Mouse (Mus musculus) granulocyte monocyte progenitor cell, adult 5-6 weeks (primary cell): ENCODE measurements around the gene Ptprd. TPM values are rescaled to one million over a fixed set of nuclear protein-coding genes. Genes with fewer than 3 reads are reported as not detected.

Experiments used
- ATAC-seq: replicated peaks from 2 replicates; pipeline ENCODE4 v1.8.0; 2016; ENCODE audit warnings: mild to moderate bottlenecking, moderate TSS enrichment, inconsistent platforms; ENCODE audit not compliant: poor library complexity, severe bottlenecking
- total RNA-seq, 2 experiments: library from RNA; stranded (forward) in 1 of 2; stranded (reverse) in 1 of 2; fragments of 200-712, 200-1000 nt in 1 of 2; fragments of >200 nt in 1 of 2; fragmentation: Nextera tagmentation in 1 of 2; gene quantifications; 2 replicates each; pipeline ENCODE4 v1.2.3; 2014 to 2017

The Ptprd gene
- total RNA-seq, 2 experiments from 2014 or later: not detected

- no peak for ATAC-seq
These were observed 1850.2 kb downstream of the Ptprd start for GRCm38 (mm10) chr4:76361546-76361945.

DNA sequence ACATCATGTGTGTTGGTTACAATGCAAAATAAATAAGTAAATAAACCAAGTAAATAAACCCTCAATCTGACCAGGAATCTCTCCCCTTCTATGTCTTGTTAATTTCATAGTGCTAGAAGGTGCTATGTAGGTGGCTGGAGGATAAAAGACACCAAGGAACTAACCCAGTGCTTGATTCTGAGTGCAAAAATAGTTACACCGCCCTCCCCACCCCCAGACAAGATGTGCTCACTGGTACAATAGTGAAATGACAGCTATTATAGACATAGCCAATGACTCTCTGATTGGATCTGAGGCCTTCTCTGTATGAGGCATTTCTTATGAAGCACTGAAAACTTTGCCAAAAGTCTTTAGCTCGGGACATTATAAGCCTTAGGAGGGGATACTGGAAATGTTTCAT, 1857.6 kb downstream of the Ptprd start:
- no peak for ATAC-seq

- no peak for ATAC-seq
These were observed 1859.3 kb downstream of the Ptprd start for GRCm38 (mm10) chr4:76352468-76352867.

DNA sequence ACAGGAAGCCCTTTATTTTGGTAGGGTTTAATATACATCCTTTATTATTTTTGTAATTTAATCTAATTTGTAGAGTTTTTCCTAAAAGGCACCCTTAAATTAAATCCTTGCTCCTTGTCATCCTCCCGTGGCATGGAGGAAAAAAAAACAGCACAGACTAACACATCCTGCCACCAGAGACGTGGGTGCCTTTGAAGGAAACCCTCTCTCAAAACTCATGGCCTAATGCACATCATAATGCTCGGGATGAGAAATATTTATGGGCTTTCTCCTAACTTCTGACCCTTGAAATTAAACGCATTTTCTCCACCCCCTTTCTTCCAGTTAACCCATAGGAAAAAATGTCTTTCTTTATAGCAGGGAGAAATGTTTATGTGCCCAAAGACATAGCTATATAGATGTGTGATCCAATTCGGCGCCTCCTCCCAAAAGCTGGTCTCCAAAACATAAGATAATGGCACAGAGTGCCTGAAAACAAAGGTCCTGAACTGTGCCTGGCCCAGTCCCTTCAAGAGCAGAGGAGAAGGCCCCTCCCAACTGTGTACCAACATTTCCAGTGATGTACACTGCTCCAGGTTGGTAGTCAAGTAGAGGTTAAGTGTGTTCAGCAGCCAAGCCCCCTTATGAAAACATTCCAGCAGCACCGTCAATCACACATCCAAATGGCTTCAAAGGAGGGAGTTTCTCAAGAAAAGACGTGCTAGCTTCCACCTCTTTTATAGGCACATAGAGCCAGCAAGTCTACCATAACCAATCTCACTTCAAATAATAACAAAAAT, 1860.4 kb downstream of the Ptprd start:
- no peak for ATAC-seq

GRCm38 (mm10) chr4:76350241-76350962, 1861.4 kb downstream of the Ptprd start:
- no peak for ATAC-seq

DNA sequence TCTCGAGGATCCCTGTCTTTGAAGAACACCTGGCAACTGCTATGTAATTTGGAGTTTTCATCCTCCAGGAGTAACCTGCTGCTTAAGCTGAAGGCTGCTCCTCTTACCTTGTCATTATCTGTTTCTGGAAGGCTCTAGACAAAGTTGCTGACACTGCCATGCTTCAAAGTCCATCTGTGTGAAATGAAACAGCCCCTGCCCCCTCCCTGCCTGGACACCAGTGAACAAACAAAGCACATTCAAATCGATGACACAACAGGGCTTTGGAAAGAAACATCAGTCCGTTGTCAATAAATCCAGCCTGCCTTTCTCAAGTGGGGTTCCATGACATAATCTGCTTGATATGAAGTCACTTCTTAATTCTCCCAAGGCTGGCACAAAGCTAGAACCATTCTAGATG, 1867.7 kb downstream of the Ptprd start:
- no peak for ATAC-seq

DNA sequence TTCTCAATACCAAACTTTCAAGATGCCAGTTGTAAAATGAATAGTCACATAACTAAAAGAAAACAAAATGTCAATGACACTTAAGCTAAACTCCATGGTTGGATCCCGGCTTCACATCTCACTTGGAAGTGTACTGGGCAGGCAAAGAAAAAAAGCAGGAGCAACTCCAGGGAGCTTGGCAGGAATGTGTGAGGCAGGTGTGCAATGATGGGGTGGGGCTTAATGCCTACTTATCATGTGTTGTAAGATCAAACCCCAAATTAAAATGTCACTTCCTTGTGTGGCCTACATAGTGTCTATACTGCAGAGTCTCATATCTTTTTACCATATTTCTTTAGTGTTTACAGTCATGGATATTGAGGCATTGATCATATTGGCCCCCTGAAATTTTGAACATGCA, 1873.8 kb downstream of the Ptprd start:
- ATAC-seq: no peak

GRCm38 (mm10) chr4:76327346-76327745, 1884.4 kb downstream of the Ptprd start:
- ATAC-seq: no peak

GRCm38 (mm10) chr4:76325646-76326045, 1886.1 kb downstream of the Ptprd start:
- no peak for ATAC-seq

- no peak for ATAC-seq
These were observed 1886.8 kb downstream of the Ptprd start for GRCm38 (mm10) chr4:76324928-76325327.

DNA sequence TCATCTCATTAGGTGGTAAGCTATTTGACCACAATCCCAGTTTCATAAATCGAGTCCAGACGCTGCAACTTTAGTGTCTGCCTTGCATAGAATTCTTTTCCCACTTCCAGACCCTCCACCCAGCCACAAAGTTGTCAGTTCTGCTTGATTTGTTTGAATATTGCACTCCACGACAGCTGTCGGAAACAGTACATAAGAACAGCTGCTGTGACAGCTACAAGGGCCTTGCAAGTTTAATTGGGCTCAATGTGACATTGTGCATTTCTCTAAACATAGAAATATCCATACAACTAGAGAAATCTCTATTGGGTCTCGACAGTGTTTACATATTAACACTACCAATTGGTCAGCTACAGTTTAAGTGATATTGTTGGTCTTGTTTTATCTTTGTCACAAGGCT, 1887.3 kb downstream of the Ptprd start:
- ATAC-seq: no peak

DNA sequence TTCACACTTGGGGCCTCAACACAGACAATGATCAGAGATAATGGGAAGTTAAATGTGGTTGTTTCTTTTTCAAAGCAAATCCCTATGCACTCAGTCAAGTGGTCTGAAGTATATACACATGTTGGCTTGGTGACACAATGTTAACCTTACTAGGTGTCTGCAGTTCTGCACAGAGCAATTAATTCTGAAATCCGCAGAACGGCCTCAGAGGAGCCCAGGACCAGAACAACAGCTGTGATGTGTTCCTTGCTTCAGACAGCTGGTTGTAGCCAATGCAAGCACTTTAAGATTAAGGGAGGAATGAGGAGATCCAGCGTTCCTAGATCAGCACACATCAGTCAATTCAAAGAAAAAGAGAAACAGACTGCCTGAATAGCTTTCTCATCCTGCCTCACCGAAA, 1891.9 kb downstream of the Ptprd start:
- no peak for ATAC-seq

- no peak for ATAC-seq
These were observed 1895.8 kb downstream of the Ptprd start for GRCm38 (mm10) chr4:76315977-76316376.

DNA sequence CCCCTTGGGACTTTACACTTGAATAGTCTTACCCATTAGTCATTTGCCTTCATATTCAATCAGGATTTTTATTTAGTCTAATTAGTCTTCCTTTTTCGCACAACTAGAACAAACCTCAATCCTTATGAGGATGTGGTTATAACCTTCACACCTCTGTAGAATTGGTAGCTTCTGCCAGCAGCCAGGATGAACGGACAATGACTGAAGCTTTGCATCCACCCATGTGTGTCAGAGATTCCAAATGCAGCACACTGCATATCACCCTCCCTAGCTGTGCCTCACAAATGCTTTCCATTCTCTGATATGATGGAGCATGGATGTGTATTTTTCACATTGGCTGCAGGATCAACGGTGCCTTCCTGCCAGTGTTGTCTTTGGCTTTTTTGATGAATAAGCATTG, 1898.0 kb downstream of the Ptprd start:
- ATAC-seq: no peak

GRCm38 (mm10) chr4:76312593-76312992, 1899.2 kb downstream of the Ptprd start:
- ATAC-seq: no peak

DNA sequence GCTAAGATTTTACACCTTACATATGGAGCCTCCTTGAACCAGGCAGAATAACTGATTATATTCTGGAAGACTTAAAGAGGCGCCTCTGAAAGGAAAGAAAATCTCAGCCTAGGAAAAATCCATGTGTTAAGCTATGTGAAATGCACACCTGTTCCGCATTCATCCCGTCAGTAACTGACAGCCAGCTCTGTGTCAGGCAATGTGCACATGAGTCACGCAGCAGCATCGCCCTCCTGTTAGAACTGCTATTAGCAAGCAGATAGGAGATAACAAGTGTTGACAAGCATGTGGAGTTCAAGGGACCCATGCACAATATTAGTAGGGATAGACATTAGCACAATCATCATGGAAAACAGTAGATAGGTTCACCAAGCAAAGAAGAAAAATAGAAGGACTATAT, 1905.8 kb downstream of the Ptprd start:
- no peak for ATAC-seq

GRCm38 (mm10) chr4:76297375-76297774, 1914.4 kb downstream of the Ptprd start:
- ATAC-seq: no peak

GRCm38 (mm10) chr4:76292733-76293357, 1918.9 kb downstream of the Ptprd start:
- ATAC-seq: no peak

GRCm38 (mm10) chr4:76290484-76290818, 1921.3 kb downstream of the Ptprd start:
- no peak for ATAC-seq

- no peak for ATAC-seq
These were observed 1921.9 kb downstream of the Ptprd start for GRCm38 (mm10) chr4:76289612-76290483.

GRCm38 (mm10) chr4:76286016-76286415, 1925.7 kb downstream of the Ptprd start:
- ATAC-seq: no peak
